Mouse (Mus musculus) neural tube, embryonic 15.5 days (tissue): ENCODE data around the gene Sprr2k. TPM values are rescaled to one million over a fixed set of nuclear protein-coding genes. Genes with fewer than 3 reads are reported as not detected.
"Not testable (repeated sequence)": the region's sequence is repeated elsewhere in the genome, so short reads cannot be mapped to it uniquely, and the experiment has no call there.

Source experiments
- ATAC-seq: fragments of 200-750 bp; cut with Nextera tagmentation; 2 replicates; pipeline ENCODE4 v1.8.0; 2017; ENCODE audit warnings: mild to moderate bottlenecking, moderate TSS enrichment, moderate library complexity; ENCODE audit not compliant: low FRiP score
- H3K27ac ChIP-seq: fragments of 300-500 bp; sonication (generic); replicated peaks from 2 replicates; pipeline ENCODE4 v1.5.1; 2015; ENCODE audit warnings: mild to moderate bottlenecking, inconsistent platforms
- H3K27me3 ChIP-seq: fragments of 300-500 bp; sonication (generic); replicated peaks from 2 replicates; pipeline ENCODE4 v1.6.1; 2015; ENCODE audit warnings: inconsistent platforms
- H3K36me3 ChIP-seq: fragments of 300-500 bp; sonication (generic); 2 replicates; pipeline ENCODE4 v1.6.1; 2015; ENCODE audit warnings: inconsistent platforms
- H3K4me1 ChIP-seq: fragments of 300-500 bp; sonication (generic); 2 replicates; pipeline ENCODE4 v1.6.1; 2015; ENCODE audit warnings: inconsistent platforms
- H3K4me2 ChIP-seq: fragments of 300-500 bp; sonication (generic); 2 replicates; pipeline ENCODE4 v1.6.1; 2015; ENCODE audit warnings: inconsistent platforms, mild to moderate bottlenecking, moderate library complexity
- H3K4me3 ChIP-seq: fragments of 300-500 bp; sonication (generic); replicated peaks from 2 replicates; pipeline ENCODE4 v1.5.1; 2015; ENCODE audit warnings: mild to moderate bottlenecking, inconsistent platforms
- H3K9ac ChIP-seq: fragments of 300-500 bp; sonication (generic); replicated peaks from 2 replicates; pipeline ENCODE4 v1.6.1; 2015; ENCODE audit warnings: mild to moderate bottlenecking, inconsistent platforms
- H3K9me3 ChIP-seq: fragments of 300-500 bp; sonication (generic); replicated peaks from 2 replicates; pipeline ENCODE4 v1.6.1; 2016; ENCODE audit warnings: inconsistent platforms
- whole genome bisulfite sequencing: fragments of 180-500 bp; shearing (Covaris S2); methylation state at CpG from one replicate; pipeline ENCODE4 v1.1.7; 2015; ENCODE audit warnings: mixed read lengths; 5-methylcytosine and 5-hydroxymethylcytosine counted together
- polyA plus RNA-seq: library from polyadenylated mRNA; unstranded; fragments of >200 nt; fragmentation: Nextera tagmentation; extraction: Ambion mirVana; gene quantifications from 2 replicates; pipeline ENCODE4 v1.2.1, GENCODE M21; 2015

Sprr2k gene
- polyA plus RNA-seq, 1 experiment from 2014 or later, result not detected

DNA sequence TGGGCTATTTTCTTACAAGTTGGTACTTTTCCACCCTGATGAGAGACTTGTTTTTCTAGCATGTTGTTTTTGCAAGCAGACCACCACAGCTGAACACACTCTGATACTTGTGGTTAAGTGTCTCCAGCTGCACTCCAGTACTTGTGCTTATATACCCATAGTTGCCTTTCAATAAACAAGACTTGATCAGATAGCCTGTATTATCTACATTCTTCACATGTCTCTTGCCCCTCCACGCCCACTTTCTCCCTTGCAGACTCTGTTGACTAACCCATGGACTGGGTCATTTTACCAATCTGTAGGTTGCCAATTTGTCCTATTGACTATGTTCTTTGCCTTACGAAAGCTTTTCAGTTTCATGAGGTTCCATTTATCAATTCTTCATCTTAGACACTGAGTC is 37.7 kb downstream of the Sprr2k start:
- H3K27ac ChIP-seq, result no peak overlapping the region
- no peak for ATAC-seq
- no peaks in the 10 kb centered on the region for H3K4me1 ChIP-seq
- 92% methylated on average over 2 of the region's 2 CpGs for WGBS
- H3K9me3 ChIP-seq, result no peaks in the 10 kb centered on the region
- no peak overlapping the region for H3K4me3 ChIP-seq
- no peak overlapping the region for H3K9ac ChIP-seq
- no peak overlapping the region for H3K4me2 ChIP-seq
- no peaks in the 10 kb centered on the region for H3K27me3 ChIP-seq
- no peaks in the 10 kb centered on the region for H3K36me3 ChIP-seq

GRCm38 (mm10) chr3:92481249-92481648 is 48.9 kb downstream of the Sprr2k start:
- H3K4me1 ChIP-seq, result not testable (repeated sequence)

More at GRCm38 (mm10) chr3:92481249-92481648, 48.9 kb downstream of the Sprr2k start:
- H3K4me2 ChIP-seq, H3K9me3 ChIP-seq, H3K9ac ChIP-seq, H3K36me3 ChIP-seq, H3K27me3 ChIP-seq, H3K4me3 ChIP-seq, H3K27ac ChIP-seq, ATAC-seq: not testable (repeated sequence)

Other genes starting within 250 kb of the Sprr2k start
- gene Sprr2a1, start 216.8 kb upstream of the Sprr2k start, polyA plus RNA-seq, result 0.80 TPM in 1 of 2 replicates, not detected in the other
- 66.4 TPM in 1 of 2 replicates, not detected in the other for gene Sprr2a2, start 216.7 kb upstream of the Sprr2k start, polyA plus RNA-seq
- 5.6 TPM in 1 of 2 replicates, not detected in the other for gene Sprr2a3, start 147.2 kb upstream of the Sprr2k start, polyA plus RNA-seq
- gene Sprr2b, start 116.0 kb upstream of the Sprr2k start, polyA plus RNA-seq, result 0.20 TPM in 1 of 2 replicates, not detected in the other
- 0.38 TPM in 1 of 2 replicates, not detected in the other for gene Sprr2d, start 93.4 kb upstream of the Sprr2k start, polyA plus RNA-seq
- gene Sprr2e, start 80.4 kb upstream of the Sprr2k start, polyA plus RNA-seq, result not detected in 2 replicates
- gene Sprr2f, start 67.4 kb upstream of the Sprr2k start, polyA plus RNA-seq, result not detected in 2 replicates
- gene Sprr2h, start 46.9 kb upstream of the Sprr2k start, polyA plus RNA-seq, result not detected in 2 replicates
- gene Sprr2i, start 24.6 kb upstream of the Sprr2k start, polyA plus RNA-seq, result not detected in 2 replicates
- gene Sprr2j-ps, start 14.5 kb upstream of the Sprr2k start, polyA plus RNA-seq, result not detected in 2 replicates
- 8.1 and 9.3 TPM in 2 replicates for gene Gm9774, start 3.2 kb upstream of the Sprr2k start, polyA plus RNA-seq
- not detected in 2 replicates for gene Sprr1b, start 6.2 kb downstream of the Sprr2k start, polyA plus RNA-seq
- 0.14 TPM in 1 of 2 replicates, not detected in the other for gene Sprr3, start 26.1 kb downstream of the Sprr2k start, polyA plus RNA-seq
- gene Sprr1a, start 53.3 kb downstream of the Sprr2k start, polyA plus RNA-seq, result 0.52 and 1.6 TPM in 2 replicates
- not detected in 2 replicates for gene Sprr4, start 67.9 kb downstream of the Sprr2k start, polyA plus RNA-seq
- not detected in 2 replicates for gene 2310046K23Rik, start 101.9 kb downstream of the Sprr2k start, polyA plus RNA-seq
- gene Ivl, start 141.2 kb downstream of the Sprr2k start, polyA plus RNA-seq, result not detected in 2 replicates
- gene Smcp, start 156.4 kb downstream of the Sprr2k start, polyA plus RNA-seq, result not detected in 2 replicates
- gene 2210017I01Rik, start 174.9 kb downstream of the Sprr2k start, polyA plus RNA-seq, result not detected in 2 replicates
- not detected in 2 replicates for gene Lce6a, start 189.1 kb downstream of the Sprr2k start, polyA plus RNA-seq
- gene Lce1a1, start 215.7 kb downstream of the Sprr2k start, polyA plus RNA-seq, result not detected in 2 replicates
- gene Lce1b, start 224.3 kb downstream of the Sprr2k start, polyA plus RNA-seq, result not detected in 2 replicates
- gene Lce1a2, start 237.7 kb downstream of the Sprr2k start, polyA plus RNA-seq, result not detected in 2 replicates
- not detected in 2 replicates for gene Lce1c, start 246.7 kb downstream of the Sprr2k start, polyA plus RNA-seq